Mouse (Mus musculus) heart, adult 8-10 months (tissue): ENCODE measurements around the gene Ppfia3. TPM values are rescaled to one million over a fixed set of nuclear protein-coding genes. Genes with fewer than 3 reads are reported as not detected.
"Not testable (repeated sequence)": the region's sequence is repeated elsewhere in the genome, so short reads cannot be mapped to it uniquely, and the experiment has no call there.

Source experiments
- DNase-seq: peaks from one replicate; pipeline ENCODE4 v3.0.0; 2022; ENCODE audit warnings: low spot score
- total RNA-seq, 4 experiments: library from RNA; stranded (reverse); gene quantifications; 2 replicates each; pipeline ENCODE4 v1.2.4; 2022

Gene Ppfia3
- under 1 TPM; 0.11 to 0.33 (median 0.20) TPM for total RNA-seq

GRCm38 (mm10) chr7:45366652-45367019 lies at the start of gene Ppfia3:
Ppfia3 (minus strand) TSS chr7:45367019.
- no peak for DNase-seq

GRCm38 (mm10) chr7:45415636-45416035 lies 48.8 kb upstream of the Ppfia3 start:
- DNase-seq, result no peak

- DNase-seq, result no peak
Observed at GRCm38 (mm10) chr7:45414740-45415224, 48.0 kb upstream of the Ppfia3 start.

GRCm38 (mm10) chr7:45413864-45414739 lies 47.3 kb upstream of the Ppfia3 start:
- DNase-seq, result no peak

GRCm38 (mm10) chr7:45413113-45413863 lies 46.5 kb upstream of the Ppfia3 start, which contains the start of gene Ntf5:
Ntf5 (plus strand) TSS chr7:45413695.
- DNase-seq, result no peak

- DNase-seq, result no peak
Observed at GRCm38 (mm10) chr7:45412421-45412820, 45.6 kb upstream of the Ppfia3 start.

GRCm38 (mm10) chr7:45409497-45410163 lies 42.8 kb upstream of the Ppfia3 start:
- no peak for DNase-seq

- no peak for DNase-seq
Observed at GRCm38 (mm10) chr7:45408949-45409348, 42.1 kb upstream of the Ppfia3 start.

- no peak for DNase-seq
Observed at GRCm38 (mm10) chr7:45408351-45408750, 41.5 kb upstream of the Ppfia3 start.

- DNase-seq, result no peak
Observed at GRCm38 (mm10) chr7:45407836-45408235, 41.0 kb upstream of the Ppfia3 start.

- peak; percentile 41 for DNase-seq
Observed at GRCm38 (mm10) chr7:45406157-45407156, 39.6 kb upstream of the Ppfia3 start.

- peak; percentile 77 for DNase-seq
Observed at GRCm38 (mm10) chr7:45405091-45406075, 38.6 kb upstream of the Ppfia3 start, which contains the start of gene Kcna7. Kcna7 (plus strand) TSS chr7:45405653.

- peak; percentile 28 for DNase-seq
Observed at GRCm38 (mm10) chr7:45403532-45404261, 36.9 kb upstream of the Ppfia3 start.

GRCm38 (mm10) chr7:45401521-45402085 lies 34.8 kb upstream of the Ppfia3 start:
- no peak for DNase-seq

GRCm38 (mm10) chr7:45396787-45397186 lies 30.0 kb upstream of the Ppfia3 start:
- DNase-seq, result no peak

- DNase-seq, result not testable (repeated sequence)
Observed at GRCm38 (mm10) chr7:45396337-45396775, 29.5 kb upstream of the Ppfia3 start.

- DNase-seq, result peak; percentile 100
Observed at GRCm38 (mm10) chr7:45395578-45396336, 28.9 kb upstream of the Ppfia3 start, which contains the start of gene Snrnp70. Snrnp70 (minus strand) TSS chr7:45395742.
